Mouse (Mus musculus): ENCODE measurements around the gene Serpina6. TPM values are rescaled to one million over a fixed set of nuclear protein-coding genes. Genes with fewer than 3 reads are reported as not detected.

The Serpina6 gene
- not detected in 2 replicates for polyA plus RNA-seq (2021; fragmentation: Nextera tagmentation)
- long read RNA-seq, experiment 1 = 0 reads
- long read RNA-seq, experiment 2 = 0 reads

DNA sequence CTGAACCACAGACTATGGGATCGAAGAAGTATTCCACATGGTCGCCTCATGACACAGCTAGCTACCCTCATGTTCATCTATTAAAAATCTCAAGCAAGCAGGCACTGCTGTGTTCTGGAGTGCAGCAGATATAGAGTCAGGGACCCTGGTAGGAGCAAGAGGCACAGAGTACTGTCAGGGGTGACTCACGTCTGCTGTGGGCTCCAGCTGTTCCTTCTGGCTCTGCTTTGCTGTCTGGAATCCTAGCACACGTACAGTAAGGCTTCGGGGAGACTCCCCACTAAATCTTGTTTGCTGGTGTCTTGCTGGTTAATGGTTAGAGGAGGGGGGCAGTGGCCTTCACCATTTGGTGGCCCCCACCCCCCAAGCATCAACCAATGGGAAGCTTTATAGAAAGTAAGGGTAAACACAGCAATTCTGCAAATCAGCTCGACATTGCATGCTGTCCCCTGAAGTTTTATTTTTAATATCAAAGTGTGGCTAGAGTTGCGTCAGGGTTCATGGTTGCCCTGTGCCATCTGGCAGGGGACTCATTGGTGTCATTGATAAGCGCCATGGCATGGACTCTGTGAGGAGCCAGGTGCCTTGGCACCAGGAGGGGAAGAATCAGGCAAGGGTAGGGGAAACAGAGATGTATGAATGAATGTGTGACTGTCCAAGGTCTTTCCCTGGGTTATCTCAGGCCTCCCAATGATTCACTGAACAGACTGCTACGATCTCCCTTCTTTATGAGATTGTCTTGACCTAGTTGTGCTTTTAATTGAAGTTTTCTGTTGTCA, at the start of gene Serpina6:
Serpina6 (minus strand) TSS at position 365 of the 779 bp plus-strand sequence.

DNA sequence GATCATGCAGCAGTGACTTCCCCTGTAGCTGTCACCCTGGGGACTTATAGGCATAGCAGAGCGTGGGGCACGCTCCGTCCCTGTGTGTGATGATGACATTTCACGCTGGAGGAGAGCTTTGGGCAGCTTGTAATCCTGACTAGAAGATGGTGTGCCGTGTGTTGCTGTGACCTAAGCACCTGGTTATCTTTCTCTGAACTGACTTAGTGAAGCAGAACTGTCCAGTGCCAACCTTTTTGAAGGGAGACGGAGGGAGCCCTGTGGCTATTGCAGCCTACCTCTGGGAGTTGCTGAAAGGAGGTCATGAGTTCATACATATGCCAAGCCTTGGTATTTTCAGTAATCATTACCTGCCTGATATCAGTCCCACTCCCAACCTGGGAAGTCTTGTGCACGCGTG, 38.4 kb upstream of the Serpina6 start, which contains the start of gene Serpina1f:
Serpina1f (minus strand) TSS at position 101 of the 400 bp plus-strand sequence.

DNA sequence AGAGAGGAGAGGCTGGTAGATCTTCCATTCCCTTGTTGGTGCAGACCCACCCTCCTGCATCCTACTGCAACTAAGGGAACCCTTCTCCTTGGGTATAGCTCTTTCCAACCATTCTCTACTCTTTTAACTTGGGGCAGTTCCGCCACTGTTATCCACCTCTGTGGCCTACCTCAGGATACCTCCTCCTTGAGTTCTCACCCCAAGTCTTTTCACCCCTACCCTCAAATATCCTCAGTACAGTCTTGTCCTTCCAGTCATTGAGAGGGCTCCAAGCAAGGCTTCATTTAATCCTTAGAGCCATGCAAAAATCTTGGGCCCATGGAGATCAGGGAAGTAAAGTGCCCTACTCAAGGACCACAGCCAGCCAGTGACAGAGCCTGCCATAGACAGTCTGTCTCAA, 19.0 kb upstream of the Serpina6 start, which contains the start of gene Serpina16:
Serpina16 (minus strand) TSS at position 101 of the 400 bp plus-strand sequence.

DNA sequence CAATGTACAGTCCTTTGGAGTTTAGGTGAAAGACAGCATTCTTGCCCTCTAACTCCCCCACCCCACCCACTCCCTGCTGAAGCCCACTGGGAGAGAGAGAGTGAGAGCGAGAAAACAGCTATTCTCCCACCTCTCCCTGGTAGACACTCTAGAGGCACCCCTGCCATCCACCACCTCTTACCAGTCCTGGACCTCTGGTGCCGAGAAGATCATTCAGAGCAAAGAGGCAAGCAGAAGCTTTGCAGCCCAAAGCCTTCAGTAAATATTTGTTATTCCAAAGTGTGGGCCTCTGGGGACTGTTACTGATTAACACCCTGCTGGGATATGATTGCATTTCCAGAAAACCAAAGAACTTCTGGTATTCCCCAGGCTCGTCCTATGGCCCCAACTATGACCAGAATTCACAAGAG, 25.8 kb downstream of the Serpina6 start, which contains the start of gene Serpina10:
Serpina10 (minus strand) TSS at position 242 of the 410 bp plus-strand sequence.

Other genes starting within 250 kb of the Serpina6 start
- 0.21 and 0.23 TPM in 2 replicates for gene 9330161L09Rik, start 249.4 kb downstream of the Serpina6 start, polyA plus RNA-seq (2021; fragmentation: Nextera tagmentation)
- 293 and 306 TPM in 2 replicates for gene Ddx24, start 231.4 kb downstream of the Serpina6 start, polyA plus RNA-seq (2021; fragmentation: Nextera tagmentation)
- gene Ifi27, start 223.0 kb downstream of the Serpina6 start, polyA plus RNA-seq (2021; fragmentation: Nextera tagmentation) = 107 and 110 TPM in 2 replicates
- gene Ifi27l2a, start 213.5 kb downstream of the Serpina6 start, polyA plus RNA-seq (2021; fragmentation: Nextera tagmentation) = 17.9 and 44.5 TPM in 2 replicates
- gene Ifi27l2b, start 200.0 kb downstream of the Serpina6 start, polyA plus RNA-seq (2021; fragmentation: Nextera tagmentation) = 0.30 TPM in 1 of 2 replicates, not detected in the other
- 5.2 and 9.5 TPM in 2 replicates for gene Ppp4r4, start 124.9 kb downstream of the Serpina6 start, polyA plus RNA-seq (2021; fragmentation: Nextera tagmentation)
- not detected in 2 replicates for gene Serpina10, start 25.8 kb downstream of the Serpina6 start, polyA plus RNA-seq (2021; fragmentation: Nextera tagmentation)
- not detected in 2 replicates for gene Serpina16, start 18.9 kb upstream of the Serpina6 start, polyA plus RNA-seq (2021; fragmentation: Nextera tagmentation)
- not detected in 2 replicates for gene Serpina1f, start 38.3 kb upstream of the Serpina6 start, polyA plus RNA-seq (2021; fragmentation: Nextera tagmentation)
- gene Serpina1d, start 116.4 kb upstream of the Serpina6 start, polyA plus RNA-seq (2021; fragmentation: Nextera tagmentation) = not detected in 2 replicates
- not detected in 2 replicates for gene Serpina1b, start 173.2 kb upstream of the Serpina6 start, polyA plus RNA-seq (2021; fragmentation: Nextera tagmentation)
- gene Serpina1a, start 206.3 kb upstream of the Serpina6 start, polyA plus RNA-seq (2021; fragmentation: Nextera tagmentation) = not detected in 2 replicates
- gene Serpina1c, start 247.7 kb upstream of the Serpina6 start, polyA plus RNA-seq (2021; fragmentation: Nextera tagmentation) = not detected in 2 replicates